8 mouse cellular contexts compared by ENCODE assay signal in the genomic region with DNA sequence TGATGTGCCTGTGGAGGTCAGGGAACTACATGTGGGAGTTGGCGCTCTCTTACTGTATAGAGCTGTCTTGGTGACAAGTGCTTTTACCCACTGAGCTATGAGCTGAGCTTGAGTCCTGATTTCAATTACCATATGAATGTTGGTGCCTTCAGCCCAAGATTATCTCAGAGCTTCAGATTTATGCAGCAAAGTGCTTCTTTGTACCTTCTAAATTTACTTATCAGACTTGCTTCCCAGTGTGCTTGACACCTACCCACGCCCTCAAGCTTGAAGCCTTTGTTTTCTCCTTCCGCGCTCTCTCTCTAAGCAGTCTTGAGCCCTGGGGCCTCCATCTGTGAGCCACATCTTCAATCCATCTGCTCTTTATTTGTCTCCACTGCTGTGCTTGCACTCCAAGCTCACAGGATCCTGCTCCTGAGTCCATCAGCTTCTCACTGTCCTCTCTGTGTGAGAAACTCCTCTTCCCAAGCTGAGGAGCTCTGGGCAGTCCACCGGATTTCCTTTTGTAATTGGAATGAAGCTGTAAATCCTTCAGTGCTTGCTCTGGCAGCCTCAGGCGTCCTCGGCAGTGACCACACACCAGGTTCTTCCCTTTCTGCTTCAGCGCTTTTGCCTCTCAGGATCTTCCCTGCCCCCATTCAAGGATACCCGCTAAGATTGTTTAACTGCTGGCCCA. TPM values are rescaled to one million over a fixed set of nuclear protein-coding genes. Genes with fewer than 3 reads are reported as not detected.
DNase-seq lines count a peak whose midpoint lies in the region; ATAC-seq and TF ChIP-seq lines count a peak whose summit lies in the region.

No protein-coding gene starts in this region.

- no peak overlapping the region for H3K4me3 ChIP-seq in lung, embryonic 15.5 days
- no peak overlapping the region for H3K4me3 ChIP-seq in lung, adult 2 months (replicated peaks; ENCODE audit: extremely low read depth, low read depth, low read length)
- H3K4me3 ChIP-seq in heart, postnatal 0 days (ENCODE audit: low read depth, low read length) = no peak overlapping the region
- H3K4me3 ChIP-seq in midbrain, embryonic 12.5 days = no peak overlapping the region

- WGBS in lung, embryonic 15.5 days = 36% methylated on average over 9 of the region's 9 CpGs
- WGBS in lung, adult 2 months = 34% methylated on average over 9 of the region's 9 CpGs
- WGBS in heart, postnatal 0 days = 37% methylated on average over 9 of the region's 9 CpGs
- WGBS in midbrain, embryonic 12.5 days = 4% methylated on average over 9 of the region's 9 CpGs

- H3K4me2 ChIP-seq in lung, embryonic 15.5 days = no peak overlapping the region
- H3K4me2 ChIP-seq in heart, postnatal 0 days (ENCODE audit: low read depth, low read length) = peak overlapping the region; percentile 2; the same call in 1 of the 2 replicates
- peak overlapping the region; percentile 32 for H3K4me2 ChIP-seq in midbrain, embryonic 12.5 days (replicated peaks)

- peaks cover 35% of the 10 kb centered on the region for H3K4me1 ChIP-seq in lung, embryonic 15.5 days
- peaks cover 29% of the 10 kb centered on the region for H3K4me1 ChIP-seq in lung, adult 2 months (ENCODE audit: control insufficient read depth, insufficient read depth, low read length)
- H3K4me1 ChIP-seq in heart, postnatal 0 days (ENCODE audit: control insufficient read depth, insufficient read depth) = peaks cover 37% of the 10 kb centered on the region
- peaks cover 46% of the 10 kb centered on the region for H3K4me1 ChIP-seq in midbrain, embryonic 12.5 days

- no peak overlapping the region for H3K9ac ChIP-seq in lung, embryonic 15.5 days
- H3K9ac ChIP-seq in heart, postnatal 0 days (replicated peaks; ENCODE audit: low read depth, low read length) = no peak overlapping the region
- no peak overlapping the region for H3K9ac ChIP-seq in midbrain, embryonic 12.5 days (replicated peaks)

- H3K36me3 ChIP-seq in lung, embryonic 15.5 days = no peaks in the 10 kb centered on the region
- H3K36me3 ChIP-seq in heart, postnatal 0 days (replicated peaks; ENCODE audit: control insufficient read depth, insufficient read depth, low read length) = no peaks in the 10 kb centered on the region
- no peaks in the 10 kb centered on the region for H3K36me3 ChIP-seq in midbrain, embryonic 12.5 days

- no peak for DNase-seq in lung, adult 2 months
- DNase-seq in embryo, embryonic 10.5 days (ENCODE audit: low spot score) = peak; percentile 81
- peak; percentile 30 for DNase-seq in heart, postnatal 0 days (ENCODE audit: low spot score)
- peak; percentile 70 to 75 for DNase-seq in kidney, postnatal 36 days
- no peak for DNase-seq in B cell, adult 2 months
- DNase-seq in ovary, postnatal 36 days (ENCODE audit: low spot score) = no peak

- ATAC-seq in lung, embryonic 15.5 days (ENCODE audit: borderline replicate concordance, extremely low read depth, low FRiP score, low TSS enrichment) = no peak; the same call in 1 of the 2 replicates
- ATAC-seq in heart, postnatal 0 days (ENCODE audit: insufficient read depth, low read depth) = no peak; the same call in 1 of the 2 replicates
- peak; percentile 82 for ATAC-seq in midbrain, embryonic 12.5 days (ENCODE audit: low FRiP score, low read depth)

- no peak for TF ChIP-seq POLR2A in lung, adult 2 months (IDR thresholded peaks at IDR 0.05; ENCODE audit: borderline replicate concordance, extremely low read depth, low read depth, low read length)

- H3K27ac ChIP-seq in lung, embryonic 15.5 days = peak overlapping the region; percentile 30
- peak overlapping the region; percentile 73 for H3K27ac ChIP-seq in heart, postnatal 0 days (ENCODE audit: low read depth)
- H3K27ac ChIP-seq in midbrain, embryonic 12.5 days (replicated peaks) = peak overlapping the region; percentile 88

- no peak for TF ChIP-seq EP300 in heart, postnatal 0 days (IDR thresholded peaks at IDR 0.05; ENCODE audit: low read depth)

- no peaks in the 10 kb centered on the region for H3K9me3 ChIP-seq in lung, embryonic 15.5 days
- no peaks in the 10 kb centered on the region for H3K9me3 ChIP-seq in heart, postnatal 0 days (replicated peaks; ENCODE audit: control insufficient read depth, low read length)
- no peaks in the 10 kb centered on the region for H3K9me3 ChIP-seq in midbrain, embryonic 12.5 days

- H3K27me3 ChIP-seq in lung, embryonic 15.5 days = no peaks in the 10 kb centered on the region
- H3K27me3 ChIP-seq in heart, postnatal 0 days (ENCODE audit: control insufficient read depth, insufficient read depth, low read length) = no peaks in the 10 kb centered on the region
- H3K27me3 ChIP-seq in midbrain, embryonic 12.5 days = peaks cover 14% of the 10 kb centered on the region

- no peak for TF ChIP-seq CTCF in lung, adult 2 months (IDR thresholded peaks at IDR 0.05; ENCODE audit: insufficient read depth, low read length)
- TF ChIP-seq CTCF in heart, postnatal 0 days (IDR thresholded peaks at IDR 0.05; ENCODE audit: low read depth) = no peak

RNA-seq across cellular contexts. Expression of gene Abl2, which starts 55.4 kb away (rescaled TPM):
- polyA plus RNA-seq in lung, embryonic 15.5 days (2015; fragmentation: Nextera tagmentation; extraction: Ambion mirVana) = 3.2 and 3.9 TPM in 2 replicates
- polyA plus RNA-seq in lung, adult 2 months (2012; rRNA removed) = 8.2 and 9.8 TPM in 2 replicates
- total RNA-seq in heart, postnatal 0 days (2014; rRNA removed; ENCODE audit: low replicate concordance) = 11.7 and 12.9 TPM in 2 replicates
- polyA plus RNA-seq in heart, postnatal 0 days (2015; fragmentation: Nextera tagmentation; extraction: Ambion mirVana) = 1.7 and 2.0 TPM in 2 replicates
- polyA plus RNA-seq in midbrain, embryonic 12.5 days (2016; fragmentation: Nextera tagmentation; extraction: Ambion mirVana) = 6.2 and 6.4 TPM in 2 replicates

Comparison
In these comparisons a context has a peak if more than half of its experiments do, and no peak if none do; other contexts are left out.
1. H3K27ac ChIP-seq: peak in every context shown above with its lines; median percentile 88 in midbrain, embryonic 12.5 days; 73 in heart, postnatal 0 days; 30 in lung, embryonic 15.5 days.
2. DNase-seq: peak in embryo, embryonic 10.5 days (single experiment), heart, postnatal 0 days (single experiment) and kidney, postnatal 36 days (2 of 2); none in lung, adult 2 months (single experiment), B cell, adult 2 months (0 of 2) and ovary, postnatal 36 days (single experiment).